Mouse (Mus musculus): ENCODE data around the gene Cabp4. TPM values are rescaled to one million over a fixed set of nuclear protein-coding genes. Genes with fewer than 3 reads are reported as not detected.

Gene Cabp4
- total RNA-seq, 1 experiment from 2014 or later = not detected

GRCm38 (mm10) chr19:4095802-4096201 lies 48.0 kb downstream of the Cabp4 start:
- no peak for ATAC-seq (replicated peaks; ENCODE audit: insufficient number of reproducible peaks, low FRiP score, low TSS enrichment, poor library complexity, severe bottlenecking)

GRCm38 (mm10) chr19:4094774-4095303 lies 49.0 kb downstream of the Cabp4 start:
- ATAC-seq (replicated peaks; ENCODE audit: insufficient number of reproducible peaks, low FRiP score, low TSS enrichment, poor library complexity, severe bottlenecking) = no peak

GRCm38 (mm10) chr19:4094348-4094747 lies 49.5 kb downstream of the Cabp4 start:
- no peak for ATAC-seq (replicated peaks; ENCODE audit: insufficient number of reproducible peaks, low FRiP score, low TSS enrichment, poor library complexity, severe bottlenecking)

GRCm38 (mm10) chr19:4093772-4094171 lies 50.1 kb downstream of the Cabp4 start:
- ATAC-seq (replicated peaks; ENCODE audit: insufficient number of reproducible peaks, low FRiP score, low TSS enrichment, poor library complexity, severe bottlenecking) = no peak

GRCm38 (mm10) chr19:4092750-4093149 lies 51.1 kb downstream of the Cabp4 start:
- no peak for ATAC-seq (replicated peaks; ENCODE audit: insufficient number of reproducible peaks, low FRiP score, low TSS enrichment, poor library complexity, severe bottlenecking)

- no peak for ATAC-seq (replicated peaks; ENCODE audit: insufficient number of reproducible peaks, low FRiP score, low TSS enrichment, poor library complexity, severe bottlenecking)
These were observed 52.5 kb downstream of the Cabp4 start for GRCm38 (mm10) chr19:4091383-4091782.

GRCm38 (mm10) chr19:4090446-4090845 lies 53.4 kb downstream of the Cabp4 start:
- ATAC-seq (replicated peaks; ENCODE audit: insufficient number of reproducible peaks, low FRiP score, low TSS enrichment, poor library complexity, severe bottlenecking) = no peak; the same call in 1 of the 2 replicates

- ATAC-seq (replicated peaks; ENCODE audit: insufficient number of reproducible peaks, low FRiP score, low TSS enrichment, poor library complexity, severe bottlenecking) = no peak
These were observed 54.7 kb downstream of the Cabp4 start for GRCm38 (mm10) chr19:4089128-4089527.

- ATAC-seq (replicated peaks; ENCODE audit: insufficient number of reproducible peaks, low FRiP score, low TSS enrichment, poor library complexity, severe bottlenecking) = no peak
These were observed 55.7 kb downstream of the Cabp4 start for GRCm38 (mm10) chr19:4088146-4088545.

- no peak for ATAC-seq (replicated peaks; ENCODE audit: insufficient number of reproducible peaks, low FRiP score, low TSS enrichment, poor library complexity, severe bottlenecking)
These were observed 56.7 kb downstream of the Cabp4 start for GRCm38 (mm10) chr19:4087090-4087489.

- ATAC-seq (replicated peaks; ENCODE audit: insufficient number of reproducible peaks, low FRiP score, low TSS enrichment, poor library complexity, severe bottlenecking) = no peak
These were observed 57.7 kb downstream of the Cabp4 start for GRCm38 (mm10) chr19:4086156-4086555.

Other genes starting within 250 kb of the Cabp4 start
- gene Tcirg1, start 236.9 kb downstream of the Cabp4 start, total RNA-seq (2017) = 181 to 259 TPM (median 252 TPM) in 3 replicates
- 27.2 to 46.8 TPM (median 33.1 TPM) in 3 replicates for gene Ndufs8, start 231.3 kb downstream of the Cabp4 start, total RNA-seq (2017)
- 54.5 to 74.4 TPM (median 57.2 TPM) in 3 replicates for gene Aldh3b1, start 214.2 kb downstream of the Cabp4 start, total RNA-seq (2017)
- 243 to 349 TPM (median 322 TPM) in 3 replicates for gene Unc93b1, start 208.8 kb downstream of the Cabp4 start, total RNA-seq (2017)
- not detected in 3 replicates for gene Aldh3b3, start 185.4 kb downstream of the Cabp4 start, total RNA-seq (2017)
- not detected in 3 replicates for gene Aldh3b2, start 171.7 kb downstream of the Cabp4 start, total RNA-seq (2017)
- gene Acy3, start 157.5 kb downstream of the Cabp4 start, total RNA-seq (2017) = not detected in 3 replicates
- not detected in 3 replicates for gene Tbx10, start 151.3 kb downstream of the Cabp4 start, total RNA-seq (2017)
- 2.3 to 11.1 TPM (median 2.3 TPM) in 3 replicates for gene Nudt8, start 143.5 kb downstream of the Cabp4 start, total RNA-seq (2017)
- gene Gm49405, start 143.4 kb downstream of the Cabp4 start, total RNA-seq (2017) = 0.57 to 1.7 TPM (median 1.2 TPM) in 3 replicates
- gene Doc2g, start 140.7 kb downstream of the Cabp4 start, total RNA-seq (2017) = 3.1 TPM in 2 of 3 replicates, not detected in the other
- 74.5 to 108 TPM (median 103 TPM) in 3 replicates for gene Ndufv1, start 131.2 kb downstream of the Cabp4 start, total RNA-seq (2017)
- 101 to 129 TPM (median 104 TPM) in 3 replicates for gene Gstp1, start 106.0 kb downstream of the Cabp4 start, total RNA-seq (2017)
- gene Gstp2, start 98.0 kb downstream of the Cabp4 start, total RNA-seq (2017) = not detected in 3 replicates
- gene Gstp3, start 84.5 kb downstream of the Cabp4 start, total RNA-seq (2017) = 2.8 to 10.8 TPM (median 5.8 TPM) in 3 replicates
- not detected in 3 replicates for gene Cabp2, start 62.5 kb downstream of the Cabp4 start, total RNA-seq (2017)
- 77.3 to 120 TPM (median 92.6 TPM) in 3 replicates for gene Cdk2ap2, start 46.9 kb downstream of the Cabp4 start, total RNA-seq (2017)
- gene Pitpnm1, start 44.0 kb downstream of the Cabp4 start, total RNA-seq (2017) = 127 to 142 TPM (median 137 TPM) in 3 replicates
- gene Aip, start 18.2 kb downstream of the Cabp4 start, total RNA-seq (2017) = 94.2 to 132 TPM (median 124 TPM) in 3 replicates
- gene Gpr152, start 4.2 kb downstream of the Cabp4 start, total RNA-seq (2017) = 0.29 to 0.43 TPM in 2 of 3 replicates, not detected in the other
- gene Coro1b, start 4.6 kb upstream of the Cabp4 start, total RNA-seq (2017) = 209 to 226 TPM (median 217 TPM) in 3 replicates
- gene Ptprcap, start 9.6 kb upstream of the Cabp4 start, total RNA-seq (2017) = 133 to 326 TPM (median 178 TPM) in 3 replicates
- 22.8 to 27.8 TPM (median 27.0 TPM) in 3 replicates for gene Rps6kb2, start 19.3 kb upstream of the Cabp4 start, total RNA-seq (2017)
- 14.1 to 18.7 TPM (median 14.2 TPM) in 3 replicates for gene Carns1, start 31.4 kb upstream of the Cabp4 start, total RNA-seq (2017)
- 71.5 to 178 TPM (median 83.5 TPM) in 3 replicates for gene Tbc1d10c, start 47.3 kb upstream of the Cabp4 start, total RNA-seq (2017)
- gene Ppp1ca, start 48.0 kb upstream of the Cabp4 start, total RNA-seq (2017) = 479 to 544 TPM (median 541 TPM) in 3 replicates
- gene Rad9a, start 57.6 kb upstream of the Cabp4 start, total RNA-seq (2017) = 19.1 to 26.3 TPM (median 20.7 TPM) in 3 replicates
- gene Clcf1, start 70.2 kb upstream of the Cabp4 start, total RNA-seq (2017) = 10.2 to 28.8 TPM (median 19.7 TPM) in 3 replicates
- not detected in 3 replicates for gene AC109138.7, start 70.3 kb upstream of the Cabp4 start, total RNA-seq (2017)
- gene Pold4, start 87.9 kb upstream of the Cabp4 start, total RNA-seq (2017) = 94.0 to 149 TPM (median 107 TPM) in 3 replicates
- gene Ssh3, start 125.1 kb upstream of the Cabp4 start, total RNA-seq (2017) = 23.7 to 30.6 TPM (median 27.0 TPM) in 3 replicates
- 2.4 to 21.5 TPM (median 12.0 TPM) in 3 replicates for gene Ankrd13d, start 139.1 kb upstream of the Cabp4 start, total RNA-seq (2017)
- 270 to 475 TPM (median 366 TPM) in 3 replicates for gene Grk2, start 162.2 kb upstream of the Cabp4 start, total RNA-seq (2017)